Mouse (Mus musculus) stomach, postnatal 0 days (tissue): Measurements from ENCODE around the gene Tab1.

Experiments
- CTCF ChIP-seq: IDR thresholded peaks from 2 replicates; pipeline ENCODE4 v1.5.1; 2016; ENCODE audit warnings: antibody characterized with exemption, low read depth, mild to moderate bottlenecking, moderate library complexity
- EP300 ChIP-seq: optimal IDR thresholded peaks from 2 replicates; pipeline ENCODE3; 2016; ENCODE audit warnings: antibody characterized with exemption

- TF ChIP-seq CTCF, result peak; percentile 25; the same call in 1 of the 2 replicates
- TF ChIP-seq EP300, result no peak
These were observed 30.3 kb downstream of the Tab1 start for GRCm38 (mm10) chr15:80163274-80163673.
